Mouse (Mus musculus) neutrophil, adult 5-6 weeks (primary cell): Measurements from ENCODE around the gene Ldlrad3. TPM values are rescaled to one million over a fixed set of nuclear protein-coding genes. Genes with fewer than 3 reads are reported as not detected.
A peak's percentile ranks its signal among the peaks of the same experiment; 100 is the strongest.

ENCODE experiments used
- ATAC-seq: fragments of 151-379, 151-347 bp; 2 replicates; pipeline ENCODE4 v1.8.0; 2017; ENCODE audit warnings: mild to moderate bottlenecking, moderate TSS enrichment; ENCODE audit not compliant: insufficient number of reproducible peaks, poor library complexity, low FRiP score, severe bottlenecking; ENCODE audit errors: extremely low read depth
- total RNA-seq: library from RNA; stranded (forward); fragments of 200-1000 nt; gene quantifications from 2 replicates; pipeline ENCODE4 v1.2.3, GENCODE M21; 2017

The Ldlrad3 gene
- total RNA-seq, 1 experiment from 2014 or later: 5.7 TPM

DNA sequence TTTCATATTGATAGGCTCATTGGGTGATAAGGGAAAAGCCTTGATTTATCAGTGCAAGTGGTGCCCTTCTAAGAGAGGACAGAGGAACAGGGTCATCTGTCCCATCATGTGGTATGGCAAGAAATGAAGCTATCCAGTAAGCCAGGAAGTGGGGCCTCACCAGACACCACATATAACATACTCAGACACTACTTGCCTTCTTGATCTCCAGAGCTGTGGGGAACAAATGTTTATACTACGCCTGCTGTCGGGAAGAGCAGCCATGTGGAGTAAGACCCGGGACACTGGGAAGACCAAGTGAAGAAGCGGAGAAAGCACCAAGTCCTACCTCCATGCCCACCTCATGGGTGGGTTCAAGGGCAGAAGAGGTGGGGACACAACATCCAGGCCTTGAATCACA lies 86.9 kb downstream of the Ldlrad3 start:
- ATAC-seq: no peak

DNA sequence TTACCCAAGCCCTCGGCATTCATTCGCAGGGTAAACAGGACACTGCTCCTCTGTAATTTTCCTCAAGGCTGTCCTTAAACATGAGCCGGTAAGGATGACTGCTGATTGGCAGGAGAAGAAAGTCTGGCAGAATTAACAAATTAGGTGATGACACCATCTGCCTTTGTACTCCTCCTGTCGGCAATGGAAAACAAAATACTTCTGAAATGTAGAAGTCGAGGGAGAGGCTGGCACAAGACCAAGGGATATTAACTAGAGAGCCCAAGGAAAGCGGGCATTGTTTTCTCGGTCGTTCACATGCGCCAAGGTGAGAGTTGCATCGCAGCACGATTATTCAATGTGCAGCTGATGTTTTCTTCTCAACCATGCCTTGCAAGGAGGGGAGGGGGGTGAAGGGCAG lies 91.4 kb downstream of the Ldlrad3 start:
- ATAC-seq: no peak

DNA sequence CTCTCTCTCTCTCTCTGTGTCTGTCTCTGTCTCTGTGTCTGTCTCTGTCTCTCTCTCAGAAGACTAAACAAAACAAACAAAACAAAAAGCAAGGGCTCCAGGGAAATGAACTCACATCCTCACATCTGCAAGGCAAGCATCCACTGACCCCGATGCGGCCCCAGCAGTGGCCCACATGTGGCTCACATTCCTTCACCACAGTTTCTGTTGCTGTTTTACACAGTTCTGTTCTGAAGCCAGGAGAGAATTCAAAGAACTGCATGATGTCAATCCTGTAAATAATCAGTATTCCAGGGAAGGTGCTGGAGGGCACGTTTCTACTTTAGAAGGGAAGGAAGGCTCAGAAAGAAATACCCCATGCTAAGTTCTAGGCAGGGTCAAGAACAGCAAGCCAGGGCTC lies 91.9 kb downstream of the Ldlrad3 start:
- ATAC-seq: no peak

DNA sequence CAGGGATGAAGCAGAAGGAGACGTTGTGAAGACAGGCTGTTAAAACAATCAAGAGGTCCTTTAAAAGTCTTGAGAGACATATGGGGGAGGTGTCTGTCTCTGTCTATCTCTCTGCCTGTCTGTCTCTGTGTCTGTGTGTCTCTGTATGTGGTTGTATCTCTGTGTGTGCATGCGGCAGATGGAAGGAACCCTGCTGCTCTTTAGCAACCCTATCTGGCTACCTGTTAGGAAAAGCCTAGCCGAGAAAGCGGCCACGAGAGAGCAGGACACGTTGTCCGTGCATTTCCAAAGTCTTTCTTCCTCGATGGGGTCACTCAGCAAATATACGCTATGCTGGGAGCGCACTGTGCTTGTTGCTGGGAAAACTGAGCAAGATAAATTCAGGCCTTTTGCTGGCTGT lies 93.6 kb downstream of the Ldlrad3 start:
- no peak for ATAC-seq

DNA sequence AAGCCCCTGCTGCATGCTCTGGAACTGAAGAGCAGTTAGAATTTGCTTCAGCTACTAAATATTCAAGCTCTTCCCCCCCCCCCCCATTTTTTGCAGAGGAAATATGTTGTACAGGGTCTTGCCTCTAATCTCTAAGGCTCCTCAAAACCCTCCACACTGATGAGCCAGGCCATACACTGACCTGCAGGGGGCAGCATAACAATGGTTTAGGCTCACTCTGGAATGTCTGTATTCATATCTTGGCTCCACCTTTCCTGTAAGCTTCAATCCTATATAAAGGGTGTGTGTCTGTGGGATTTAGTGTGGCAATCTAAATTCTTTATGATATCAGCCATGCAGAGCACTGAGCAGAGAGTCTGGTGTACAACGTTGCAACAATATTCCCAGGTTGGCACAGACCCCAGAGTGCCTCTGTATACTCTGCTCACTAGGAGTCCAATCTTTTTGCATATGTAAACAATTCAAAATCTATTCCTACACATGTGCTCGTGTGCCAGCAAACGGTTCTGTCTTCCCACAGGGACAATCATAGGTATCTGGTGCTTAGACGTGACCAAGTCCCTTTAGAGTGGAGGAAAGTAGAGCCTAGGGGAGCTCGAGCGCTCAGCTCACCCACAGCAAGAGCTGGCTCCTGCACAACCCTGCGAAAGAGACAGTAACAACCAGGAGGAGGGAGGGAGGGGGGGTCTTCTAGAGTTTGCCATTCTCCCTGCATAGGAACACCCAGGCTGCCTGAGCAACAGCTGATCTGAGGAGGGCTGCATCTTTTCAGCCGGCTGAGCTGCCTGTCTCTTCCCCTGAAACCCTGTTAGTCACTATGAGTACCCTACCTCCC lies 94.5 kb downstream of the Ldlrad3 start:
- ATAC-seq: 0 out of 2 replicates have a peak, but pooled peaks have one; percentile 37

DNA sequence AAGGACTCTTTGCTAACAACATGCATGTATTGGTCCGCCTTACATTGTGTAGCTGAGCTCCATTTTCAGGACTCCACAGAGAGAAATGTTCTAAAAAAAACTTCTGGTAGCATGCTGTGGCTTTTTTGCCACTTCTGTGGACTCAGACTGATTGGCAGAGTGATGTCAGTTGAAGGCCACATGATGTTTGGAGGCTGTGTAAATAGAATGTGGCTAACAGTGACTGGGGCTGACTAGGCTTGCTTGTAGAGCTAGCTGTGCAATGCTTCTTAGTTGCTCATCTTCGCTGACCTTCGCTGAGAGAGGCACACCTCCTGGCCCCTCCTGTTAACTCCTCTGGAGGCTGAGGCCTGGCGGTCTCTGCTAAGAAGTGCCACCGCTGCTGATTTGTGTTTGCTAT lies 98.4 kb downstream of the Ldlrad3 start:
- ATAC-seq: no peak

DNA sequence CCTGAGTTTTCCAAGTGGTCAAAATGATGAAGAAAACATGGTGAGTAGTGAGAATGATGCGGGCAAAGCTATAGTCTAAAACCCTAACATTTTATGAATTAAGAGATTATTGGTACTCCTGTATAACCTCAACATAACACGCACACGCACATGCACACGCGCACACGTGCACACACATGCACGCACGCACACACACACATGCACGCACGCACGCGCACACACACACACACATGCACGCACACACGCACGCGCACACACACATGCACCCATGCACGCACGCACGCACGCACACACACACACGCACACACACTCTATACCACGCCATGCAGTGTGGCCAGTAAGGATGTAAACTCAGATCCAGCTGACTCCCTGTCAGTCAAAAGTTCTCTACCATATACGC lies 99.6 kb downstream of the Ldlrad3 start:
- ATAC-seq: no peak

DNA sequence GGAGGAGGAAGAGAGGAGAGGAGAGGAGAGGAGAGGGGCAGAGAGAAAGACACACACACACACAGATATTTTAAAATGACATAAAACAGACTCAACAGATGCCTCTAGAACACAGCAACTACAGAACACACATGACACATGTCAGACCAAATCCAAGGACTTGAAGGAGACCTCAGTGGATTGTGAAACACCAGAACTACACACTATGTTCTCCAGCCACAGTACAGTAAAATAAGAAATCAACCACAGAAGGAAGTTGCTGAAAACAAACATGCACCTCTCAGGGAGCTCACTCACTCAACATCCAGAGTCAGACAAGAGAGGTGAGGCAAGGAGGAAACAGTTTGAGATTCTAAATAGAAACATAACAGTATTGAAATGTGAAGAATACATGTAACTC lies 103.4 kb downstream of the Ldlrad3 start:
- ATAC-seq: no peak

DNA sequence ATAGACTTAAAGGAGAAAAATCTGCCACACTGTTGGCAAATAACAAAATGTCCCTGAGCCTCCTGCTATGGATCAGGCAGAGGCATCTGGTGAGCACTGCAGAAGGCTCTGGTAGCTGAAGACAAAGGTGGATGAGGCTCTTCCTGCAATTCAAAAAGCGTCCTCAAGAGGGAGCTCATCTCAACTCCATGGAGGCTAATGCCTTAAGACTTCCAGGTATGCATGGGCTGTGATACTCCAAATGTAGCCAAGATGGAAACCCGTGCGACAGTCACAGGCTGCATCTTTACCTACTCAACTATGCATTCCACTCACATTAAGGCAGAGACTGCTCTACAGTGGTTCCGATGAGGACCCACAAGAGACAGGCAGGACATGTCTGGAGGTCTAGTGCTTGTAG lies 108.6 kb downstream of the Ldlrad3 start:
- ATAC-seq: peak; percentile 47; the same call in 1 of the 2 replicates

DNA sequence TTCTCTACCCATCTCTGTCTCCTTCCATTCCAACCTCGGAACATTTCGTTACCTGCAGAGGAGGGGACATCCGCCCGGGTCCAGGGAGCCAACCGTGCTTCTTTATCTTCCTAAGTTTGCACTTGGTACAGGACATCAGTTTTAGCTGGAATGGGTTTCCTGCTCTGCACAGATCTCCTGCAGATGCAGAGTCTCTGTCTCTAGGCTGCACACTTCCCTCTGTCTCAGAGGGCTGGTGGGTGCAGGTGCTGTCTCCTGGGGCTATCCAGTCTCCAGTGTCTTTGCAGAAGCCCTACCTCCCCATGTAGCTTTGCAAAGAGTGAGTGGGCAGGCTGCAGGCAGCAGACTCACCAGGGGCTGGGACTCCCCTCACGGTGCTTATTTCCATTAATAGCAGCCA lies 109.9 kb downstream of the Ldlrad3 start:
- no peak for ATAC-seq

DNA sequence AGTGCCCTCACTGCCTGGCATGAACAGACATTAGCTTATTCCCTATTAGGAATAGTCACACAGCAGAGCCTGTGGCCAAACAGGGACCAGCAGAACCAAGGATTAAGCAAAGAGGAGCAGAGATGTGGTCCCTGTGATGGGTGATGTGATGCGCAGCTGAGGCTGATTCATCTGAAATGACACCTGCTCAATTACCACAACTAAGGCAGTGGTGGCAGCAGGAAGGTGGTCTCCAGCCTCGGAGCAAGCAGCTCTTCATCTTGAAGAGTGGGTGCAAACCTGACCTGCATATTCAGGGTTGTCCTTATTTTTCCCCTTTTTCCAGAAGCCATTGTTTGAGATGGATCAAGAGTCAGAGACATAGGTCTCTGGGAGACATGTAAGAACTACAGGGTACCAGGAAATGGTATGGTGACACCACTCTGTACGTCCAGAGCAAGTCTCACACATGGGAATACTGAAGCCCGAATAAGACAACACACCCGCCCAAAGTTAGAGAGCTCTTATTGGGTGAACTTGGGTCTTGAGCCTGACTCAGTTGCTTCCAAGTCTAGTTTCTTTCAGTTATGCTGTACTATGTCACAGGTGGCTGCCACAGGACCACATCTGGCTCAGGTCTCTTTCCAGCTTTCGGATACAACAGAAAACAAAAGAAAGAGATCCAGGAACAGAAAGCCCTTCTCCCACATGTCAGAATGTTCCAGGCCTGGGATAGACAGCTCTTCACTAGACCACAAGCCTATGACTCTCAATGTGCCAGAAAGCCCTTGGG lies 112.7 kb downstream of the Ldlrad3 start:
- no peak for ATAC-seq

DNA sequence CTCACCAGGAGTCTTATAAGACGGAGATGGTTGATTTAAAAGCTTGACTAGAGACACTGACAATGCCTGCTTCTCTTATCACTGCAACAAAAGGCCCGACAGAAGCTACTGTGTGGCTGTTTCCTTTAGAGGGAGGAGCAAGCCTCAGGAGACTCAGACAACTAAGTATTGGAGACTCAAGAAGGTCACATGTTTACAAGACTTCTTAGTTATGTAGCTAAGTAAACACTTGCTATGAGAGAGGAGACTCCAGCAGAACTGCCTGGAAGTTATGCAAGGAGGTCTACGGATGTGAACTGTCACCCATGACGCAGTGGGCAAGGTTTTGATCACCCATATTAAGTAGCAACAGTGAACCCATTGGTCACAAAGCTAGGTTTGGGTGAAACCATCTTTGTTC lies 113.3 kb downstream of the Ldlrad3 start:
- ATAC-seq: no peak

DNA sequence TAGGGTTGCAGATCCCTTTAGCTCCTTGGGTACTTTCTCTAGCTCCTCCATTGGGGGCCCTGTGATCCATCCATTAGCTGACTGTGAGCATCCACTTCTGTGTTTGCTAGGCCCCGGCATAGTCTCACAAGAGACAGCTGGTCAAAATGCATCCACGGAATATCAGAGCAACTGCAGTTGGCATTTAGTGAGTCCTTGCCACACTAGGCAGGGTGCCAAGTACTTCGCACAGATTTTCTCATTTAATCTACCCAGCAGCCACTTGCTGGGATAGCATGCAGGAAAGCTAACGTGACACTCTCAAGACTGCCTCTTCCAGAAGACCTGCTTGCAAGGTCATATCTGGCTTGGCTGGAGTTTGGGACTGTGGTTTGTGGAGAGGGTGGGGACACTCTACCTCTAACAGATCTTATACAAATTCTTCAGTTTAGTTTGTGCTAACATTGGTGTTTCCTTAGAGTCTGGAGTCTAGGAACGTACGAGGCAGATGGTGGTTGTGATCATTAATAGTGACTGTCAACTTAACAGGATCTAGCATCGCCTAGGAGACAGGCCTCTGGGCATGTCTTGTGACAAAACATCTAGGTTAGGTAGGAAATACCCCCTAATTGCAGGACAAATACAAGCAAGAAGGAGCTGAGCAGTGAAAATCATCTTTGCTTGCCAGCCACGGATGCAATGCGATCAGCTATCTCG lies 115.0 kb downstream of the Ldlrad3 start:
- ATAC-seq: no peak

DNA sequence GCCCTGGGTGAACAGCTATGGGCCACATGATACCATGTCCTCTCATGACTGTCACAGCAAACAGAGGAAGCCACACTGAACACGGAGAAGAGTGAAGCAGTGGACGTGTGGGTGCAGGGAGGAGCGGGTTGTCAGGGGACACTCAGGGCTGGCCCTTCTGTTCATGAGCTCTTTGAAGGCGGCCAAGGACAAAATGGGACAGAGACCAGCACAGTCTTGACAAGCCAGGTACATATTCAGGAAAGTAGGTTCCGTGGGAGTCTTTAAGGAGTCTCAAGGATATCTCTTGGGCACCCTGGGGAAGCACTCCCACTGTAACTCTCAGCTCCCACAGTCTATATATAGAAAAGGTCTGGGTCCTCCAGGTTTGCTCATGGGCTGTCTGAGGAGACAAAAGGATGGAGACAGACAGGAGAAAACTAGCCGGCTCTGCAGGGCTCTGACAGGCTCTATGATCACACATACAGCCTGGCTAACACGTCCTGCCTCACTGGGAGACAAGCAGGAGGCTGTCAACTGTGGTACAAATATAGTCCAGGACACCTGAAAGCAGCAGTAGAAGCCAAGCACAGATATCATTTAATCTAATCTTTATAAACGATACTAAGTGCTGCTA lies 121.3 kb downstream of the Ldlrad3 start:
- no peak for ATAC-seq

DNA sequence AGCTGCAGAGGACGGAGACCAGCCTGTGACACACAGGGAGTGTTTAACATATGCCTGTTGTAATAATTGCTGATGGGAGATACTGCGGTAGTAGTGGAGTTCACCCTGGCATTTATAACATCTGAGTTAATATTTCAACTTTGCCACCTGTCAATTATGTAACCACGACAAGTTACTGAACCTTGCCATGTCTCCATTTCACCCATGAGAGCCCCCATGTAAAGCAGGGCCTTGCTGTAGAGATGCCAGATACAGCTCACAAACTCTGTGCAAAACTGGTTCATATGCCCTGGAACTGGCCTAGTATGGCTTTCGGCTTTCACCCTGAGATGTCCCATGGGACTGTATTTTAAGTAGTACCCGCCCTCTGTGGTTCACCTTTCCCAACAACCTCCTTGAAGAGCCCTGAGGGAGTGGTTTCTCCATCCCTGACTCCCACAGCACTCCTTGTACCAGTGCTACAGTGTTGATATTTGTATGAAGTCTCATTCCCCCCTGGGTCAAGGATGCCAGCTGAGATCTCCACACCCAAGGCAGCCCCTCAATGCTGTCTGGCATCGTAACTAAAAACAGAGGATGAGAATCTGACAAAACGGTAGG lies 122.2 kb downstream of the Ldlrad3 start:
- ATAC-seq: peak; percentile 34; the same call in 1 of the 2 replicates

DNA sequence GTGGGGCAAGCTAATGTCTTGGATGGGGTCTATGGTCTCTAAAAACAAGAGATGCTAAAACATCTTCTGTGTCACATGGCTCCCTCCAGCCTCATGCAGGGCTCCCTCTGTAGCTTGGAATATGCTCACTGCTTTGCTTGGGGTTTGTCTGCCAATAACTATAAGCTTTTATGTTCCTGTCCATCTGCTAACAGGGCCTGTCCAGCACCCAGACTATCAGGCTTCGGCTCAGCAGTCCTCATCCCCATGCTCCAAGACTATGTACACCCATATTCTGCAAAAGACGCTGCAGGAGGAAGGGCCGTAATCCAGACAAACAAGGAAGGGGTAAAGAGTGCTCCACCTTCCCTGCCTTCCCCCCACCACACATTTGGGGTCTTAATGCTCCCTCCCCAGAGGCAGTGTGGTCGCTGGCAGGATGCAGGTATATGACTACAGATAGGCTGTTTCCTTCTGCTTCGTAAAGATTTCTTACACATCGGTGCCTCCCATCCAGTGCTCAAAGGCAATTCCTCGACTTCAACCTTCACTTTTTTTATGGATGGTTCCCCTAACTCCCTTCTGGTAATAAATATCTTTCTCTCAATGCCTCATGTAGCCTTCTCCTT lies 123.2 kb downstream of the Ldlrad3 start:
- no peak for ATAC-seq

DNA sequence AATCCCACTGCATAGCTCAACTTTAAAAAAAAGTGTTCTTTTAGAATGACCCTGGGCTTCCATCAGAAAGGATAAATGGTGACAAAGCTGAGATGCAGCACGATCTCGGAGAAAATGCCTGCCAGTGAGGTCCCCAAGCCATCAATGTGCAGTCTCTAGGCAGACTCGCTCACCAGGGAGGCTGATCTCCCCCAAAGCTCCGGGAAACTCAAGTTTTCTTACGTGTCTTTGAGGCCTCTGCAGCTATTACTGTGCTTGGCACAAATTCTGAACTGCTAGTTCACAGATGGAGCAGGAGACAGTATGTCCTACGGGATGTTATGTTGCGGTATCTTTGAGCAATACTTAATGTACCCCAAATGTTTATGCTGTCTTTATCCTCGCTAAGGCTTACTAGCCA lies 124.3 kb downstream of the Ldlrad3 start:
- no peak for ATAC-seq

DNA sequence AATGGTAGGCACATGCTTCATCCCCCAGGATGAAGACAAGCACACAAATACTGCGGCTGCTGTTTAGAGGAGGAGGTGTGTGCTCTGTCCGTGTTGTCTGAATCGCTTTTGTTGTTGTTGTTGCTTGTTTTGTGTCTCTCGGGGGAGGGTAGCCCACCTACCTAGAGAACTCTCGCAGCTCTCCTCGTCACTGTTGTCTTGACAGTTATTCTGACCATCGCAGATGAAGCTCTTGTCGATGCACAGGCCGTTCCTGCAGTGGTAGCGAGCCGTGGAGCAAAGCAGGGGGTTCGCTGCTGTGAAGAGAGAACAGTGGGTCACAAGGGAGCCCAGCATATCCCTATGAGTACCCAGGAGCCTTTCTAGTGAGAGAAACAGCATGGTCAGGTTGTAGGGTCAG lies 128.4 kb downstream of the Ldlrad3 start:
- no peak for ATAC-seq
